Mouse (Mus musculus) midbrain, embryonic 13.5 days (tissue): ENCODE measurements around the gene C5ar2. TPM values are rescaled to one million over a fixed set of nuclear protein-coding genes. Genes with fewer than 3 reads are reported as not detected.

Experiments used
- ATAC-seq: fragments of 200-750 bp; cut with Nextera tagmentation; 2 replicates; pipeline ENCODE4 v1.8.0; 2017; ENCODE audit warnings: mild to moderate bottlenecking, moderate TSS enrichment, moderate library complexity
- H3K27ac ChIP-seq: fragments of 300-500 bp; sonication (generic); 2 replicates; pipeline ENCODE4 v1.5.1; 2015; ENCODE audit warnings: inconsistent platforms, mild to moderate bottlenecking, moderate library complexity
- H3K27me3 ChIP-seq: fragments of 300-500 bp; sonication (generic); 2 replicates; pipeline ENCODE4 v1.6.1; 2015; ENCODE audit warnings: mild to moderate bottlenecking, inconsistent platforms
- H3K36me3 ChIP-seq: fragments of 300-500 bp; sonication (generic); 2 replicates; pipeline ENCODE4 v1.6.1; 2015; ENCODE audit warnings: mild to moderate bottlenecking, inconsistent platforms
- H3K4me1 ChIP-seq: fragments of 300-500 bp; sonication (generic); replicated peaks from 2 replicates; pipeline ENCODE4 v1.6.1; 2015; ENCODE audit warnings: inconsistent platforms
- H3K4me2 ChIP-seq: fragments of 300-500 bp; sonication (generic); replicated peaks from 2 replicates; pipeline ENCODE4 v1.6.1; 2015; ENCODE audit warnings: moderate library complexity, mild to moderate bottlenecking, inconsistent platforms
- H3K4me3 ChIP-seq: fragments of 300-500 bp; sonication (generic); replicated peaks from 2 replicates; pipeline ENCODE4 v1.5.1; 2015; ENCODE audit warnings: mild to moderate bottlenecking, inconsistent platforms
- H3K9ac ChIP-seq: fragments of 300-500 bp; sonication (generic); replicated peaks from 2 replicates; pipeline ENCODE4 v1.6.1; 2015; ENCODE audit warnings: mild to moderate bottlenecking, inconsistent platforms
- H3K9me3 ChIP-seq: fragments of 300-500 bp; sonication (generic); 2 replicates; pipeline ENCODE4 v1.6.1; 2016; ENCODE audit warnings: mild to moderate bottlenecking, inconsistent platforms
- WGBS: fragments of 180-500 bp; shearing (Covaris S2); methylation state at CpG from one replicate; pipeline ENCODE4 v1.1.7; 2015; 5-methylcytosine and 5-hydroxymethylcytosine counted together
- polyA plus RNA-seq: library from polyadenylated mRNA; unstranded; fragments of >200 nt; fragmentation: Nextera tagmentation; extraction: Ambion mirVana; gene quantifications from 2 replicates; pipeline ENCODE4 v1.2.1, GENCODE M21; 2015

Gene C5ar2
- polyA plus RNA-seq, 1 experiment from 2014 or later, result 0.05 TPM

DNA sequence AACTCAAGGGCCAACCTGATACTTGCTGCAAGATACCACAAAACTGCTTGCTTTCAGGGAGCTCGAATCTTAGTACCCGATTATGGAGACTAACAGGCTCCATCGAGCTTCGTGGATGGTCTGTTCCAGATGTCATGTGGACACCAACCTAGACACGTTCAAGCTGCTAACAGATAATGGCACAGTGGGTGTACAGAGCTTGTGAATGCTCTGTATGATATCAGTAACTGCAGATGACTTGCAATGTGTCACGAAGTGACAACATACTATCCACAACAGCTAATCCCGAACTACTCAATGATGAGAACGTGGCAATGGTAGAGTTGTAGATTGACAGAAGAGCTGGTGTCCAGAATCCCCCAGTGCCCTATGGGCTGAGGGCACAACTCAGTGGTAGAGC is 56.5 kb downstream of the C5ar2 start:
- Histone ChIP-seq H3K36me3 (peaks cover 40% of the 10 kb centered on the region), H3K4me2 (no peak overlapping the region), H3K9me3 (no peaks in the 10 kb centered on the region), H3K27me3 (peaks cover 11% of the 10 kb centered on the region; the same call in 1 of the 2 replicates), H3K9ac (no peak overlapping the region), H3K27ac (no peak overlapping the region), H3K4me3 (no peak overlapping the region), H3K4me1 (0 out of 2 replicates have a peak, but pooled peaks cover 5% of the 10 kb centered on the region)
- 82% methylated on average over 8 of the region's 8 CpGs for WGBS
- no peak for ATAC-seq

Other genes starting within 250 kb of the C5ar2 start
- gene Bicra, start 196.2 kb downstream of the C5ar2 start, polyA plus RNA-seq, result 7.9 and 10.2 TPM in 2 replicates
- not detected in 2 replicates for gene Zfp541, start 182.3 kb downstream of the C5ar2 start, polyA plus RNA-seq
- gene Napa, start 145.7 kb downstream of the C5ar2 start, polyA plus RNA-seq, result 196 and 203 TPM in 2 replicates
- 39.6 and 41.2 TPM in 2 replicates for gene Kptn, start 124.3 kb downstream of the C5ar2 start, polyA plus RNA-seq
- gene Slc8a2, start 114.3 kb downstream of the C5ar2 start, polyA plus RNA-seq, result 0.66 and 1.1 TPM in 2 replicates
- gene Meis3, start 69.1 kb downstream of the C5ar2 start, polyA plus RNA-seq, result 158 and 160 TPM in 2 replicates
- 15.6 and 16.8 TPM in 2 replicates for gene Dhx34, start 22.1 kb downstream of the C5ar2 start, polyA plus RNA-seq
- gene C5ar1, start 15.4 kb upstream of the C5ar2 start, polyA plus RNA-seq, result 1.0 and 1.5 TPM in 2 replicates
- gene Inafm1, start 29.5 kb upstream of the C5ar2 start, polyA plus RNA-seq, result 22.3 and 27.3 TPM in 2 replicates
- 22.5 and 39.4 TPM in 2 replicates for gene Ccdc9, start 42.6 kb upstream of the C5ar2 start, polyA plus RNA-seq
- 23.1 and 25.5 TPM in 2 replicates for gene Bbc3, start 64.2 kb upstream of the C5ar2 start, polyA plus RNA-seq
- 267 and 272 TPM in 2 replicates for gene Sae1, start 143.7 kb upstream of the C5ar2 start, polyA plus RNA-seq
- 18.2 and 22.1 TPM in 2 replicates for gene Zc3h4, start 156.8 kb upstream of the C5ar2 start, polyA plus RNA-seq
- 48.1 and 59.4 TPM in 2 replicates for gene Tmem160, start 208.6 kb upstream of the C5ar2 start, polyA plus RNA-seq
- 2.3 and 3.3 TPM in 2 replicates for gene Npas1, start 233.6 kb upstream of the C5ar2 start, polyA plus RNA-seq